Mouse (Mus musculus) left cerebral cortex, adult 8-10 months (tissue): ENCODE measurements around the gene Dsp. TPM values are rescaled to one million over a fixed set of nuclear protein-coding genes. Genes with fewer than 3 reads are reported as not detected.
A peak's percentile ranks its signal among the peaks of the same experiment; 100 is the strongest.

Experiments used
- DNase-seq, 2 experiments: peaks; one replicate each; pipeline ENCODE4 v3.0.0; 2022; ENCODE audit warnings: low spot score in 2 of 2
- total RNA-seq, 4 experiments: library from RNA; stranded (reverse); gene quantifications; 2 replicates each; pipeline ENCODE4 v1.2.4; 2022

Dsp gene
- total RNA-seq, 4 experiments from 2014 or later, result 0.32 to 0.63 (median 0.34) TPM

DNA sequence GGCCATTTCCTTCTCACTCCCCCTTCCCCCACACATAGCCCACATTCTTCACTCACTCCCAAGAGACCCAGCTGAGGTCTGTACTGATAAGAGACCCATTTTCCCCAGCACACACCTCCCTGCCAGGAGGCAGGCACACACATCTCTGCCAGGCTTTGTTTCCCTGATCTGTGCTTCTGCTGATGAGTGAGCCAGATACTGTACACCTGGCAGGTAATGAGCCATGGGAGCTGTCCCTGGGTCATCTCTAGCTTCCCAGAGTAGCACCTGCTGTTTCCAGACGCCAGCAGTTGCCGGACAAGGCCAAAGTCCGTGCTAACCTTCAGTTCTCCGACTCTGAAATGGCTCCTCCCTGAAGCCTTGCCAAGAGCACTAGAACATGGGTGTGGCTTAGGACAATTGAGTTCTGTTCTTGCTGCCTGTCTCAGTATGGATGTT lies 19.6 kb downstream of the Dsp start:
- DNase-seq, result no peak

DNA sequence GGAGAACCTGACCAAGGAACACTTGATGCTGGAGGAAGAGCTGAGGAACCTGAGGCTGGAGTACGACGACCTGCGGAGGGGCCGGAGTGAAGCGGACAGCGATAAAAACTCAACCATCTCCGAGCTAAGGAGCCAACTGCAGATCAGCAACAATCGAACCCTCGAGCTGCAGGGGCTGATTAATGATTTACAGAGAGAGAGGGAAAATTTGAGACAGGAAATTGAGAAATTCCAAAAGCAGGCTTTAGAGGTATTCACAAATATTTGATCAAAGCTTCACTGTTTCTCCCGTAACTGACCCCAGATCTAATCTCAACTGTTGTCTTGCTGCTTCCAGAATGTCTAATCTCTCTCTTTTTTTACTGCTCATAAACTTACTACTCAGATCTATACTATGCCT lies 42.3 kb downstream of the Dsp start:
- DNase-seq, result no peak

DNA sequence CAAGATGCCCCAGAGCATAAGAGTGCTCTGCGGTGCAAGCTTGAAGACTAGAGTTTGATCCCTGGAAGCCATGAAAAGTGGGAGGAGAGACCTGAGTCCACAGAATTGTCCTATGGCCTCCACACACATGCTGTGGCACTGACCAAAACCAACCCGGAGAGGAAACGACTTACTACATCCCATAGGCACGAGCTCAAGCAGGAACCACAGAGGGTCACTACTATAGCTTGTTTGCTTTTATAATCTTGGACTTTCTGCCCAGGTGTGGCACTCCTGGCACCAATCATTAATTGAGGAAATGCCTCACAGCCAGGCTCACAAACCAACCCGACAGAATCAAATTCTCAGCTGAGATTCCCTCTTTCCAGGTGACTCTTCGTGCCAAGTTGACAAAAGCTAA lies 50.3 kb downstream of the Dsp start:
- no peak for DNase-seq

DNA sequence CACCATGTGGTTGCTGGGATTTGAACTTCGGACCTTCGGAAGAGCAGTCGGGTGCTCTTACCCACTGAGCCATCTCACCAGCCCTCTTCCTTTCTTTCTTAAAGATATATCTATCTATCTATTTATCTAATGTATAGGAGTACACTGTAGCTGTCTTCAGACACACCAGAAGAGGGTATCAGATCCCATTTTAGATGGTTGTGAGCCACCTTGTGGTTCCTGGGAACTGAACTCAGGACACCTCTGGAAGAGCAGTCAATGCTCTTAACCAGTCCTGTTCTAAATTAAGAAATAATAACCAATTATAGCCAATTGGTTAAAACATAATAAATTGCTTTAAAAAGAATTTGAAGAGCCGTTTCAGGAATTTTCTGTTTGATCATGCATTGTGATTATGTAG lies 53.1 kb downstream of the Dsp start:
- DNase-seq, result no peak

- peak; percentile 69 to 88 for DNase-seq
These were observed 53.8 kb downstream of the Dsp start, which contains the start of gene Snrnp48 for GRCm38 (mm10) chr13:38204702-38205482. Gene Snrnp48, plus strand, starts transcription at chr13:38204938.

DNA sequence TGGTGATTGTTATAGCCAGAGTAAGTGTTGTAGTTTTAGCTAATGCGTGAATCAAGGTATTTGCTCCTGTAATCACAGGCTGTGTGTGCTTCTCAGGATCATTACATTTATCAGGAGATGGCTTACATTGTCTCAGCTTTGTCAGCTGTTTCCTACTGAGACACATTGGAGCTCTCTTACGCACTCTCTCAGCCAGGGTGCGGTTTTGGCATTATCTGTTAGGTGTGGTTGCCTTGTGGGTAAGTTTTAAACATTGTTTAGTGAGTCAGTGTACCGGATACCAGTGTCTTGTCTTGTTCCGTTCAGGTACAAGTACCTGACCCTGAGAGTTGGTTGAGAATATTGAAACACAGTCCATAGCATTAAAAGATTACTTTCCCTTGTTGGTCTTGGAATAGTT lies 60.0 kb downstream of the Dsp start:
- DNase-seq, result no peak

GRCm38 (mm10) chr13:38218686-38219085 lies 67.6 kb downstream of the Dsp start:
- DNase-seq, result no peak

GRCm38 (mm10) chr13:38220331-38220730 lies 69.2 kb downstream of the Dsp start:
- no peak for DNase-seq

- DNase-seq, result no peak
These were observed 79.2 kb downstream of the Dsp start for GRCm38 (mm10) chr13:38230177-38230821.

DNA sequence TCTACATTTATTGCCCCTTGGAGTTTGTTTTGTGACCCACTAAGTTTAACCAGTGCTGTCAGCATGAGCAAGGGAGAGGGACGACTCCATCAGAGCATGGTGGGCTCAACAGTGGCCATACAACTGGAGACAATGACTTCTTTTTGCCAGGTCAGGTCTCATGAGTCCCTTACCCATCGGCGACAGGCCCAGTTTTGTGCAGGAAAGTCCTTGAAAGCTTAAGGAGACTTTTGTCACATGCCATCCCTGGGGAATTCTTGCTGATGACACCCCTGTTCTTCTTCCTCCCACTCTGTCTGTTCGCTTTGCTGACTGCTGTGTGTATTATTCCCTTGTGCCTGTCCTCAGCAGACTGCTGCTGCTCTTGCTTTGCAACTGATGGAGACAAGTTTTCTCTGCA lies 81.3 kb downstream of the Dsp start:
- no peak for DNase-seq

DNA sequence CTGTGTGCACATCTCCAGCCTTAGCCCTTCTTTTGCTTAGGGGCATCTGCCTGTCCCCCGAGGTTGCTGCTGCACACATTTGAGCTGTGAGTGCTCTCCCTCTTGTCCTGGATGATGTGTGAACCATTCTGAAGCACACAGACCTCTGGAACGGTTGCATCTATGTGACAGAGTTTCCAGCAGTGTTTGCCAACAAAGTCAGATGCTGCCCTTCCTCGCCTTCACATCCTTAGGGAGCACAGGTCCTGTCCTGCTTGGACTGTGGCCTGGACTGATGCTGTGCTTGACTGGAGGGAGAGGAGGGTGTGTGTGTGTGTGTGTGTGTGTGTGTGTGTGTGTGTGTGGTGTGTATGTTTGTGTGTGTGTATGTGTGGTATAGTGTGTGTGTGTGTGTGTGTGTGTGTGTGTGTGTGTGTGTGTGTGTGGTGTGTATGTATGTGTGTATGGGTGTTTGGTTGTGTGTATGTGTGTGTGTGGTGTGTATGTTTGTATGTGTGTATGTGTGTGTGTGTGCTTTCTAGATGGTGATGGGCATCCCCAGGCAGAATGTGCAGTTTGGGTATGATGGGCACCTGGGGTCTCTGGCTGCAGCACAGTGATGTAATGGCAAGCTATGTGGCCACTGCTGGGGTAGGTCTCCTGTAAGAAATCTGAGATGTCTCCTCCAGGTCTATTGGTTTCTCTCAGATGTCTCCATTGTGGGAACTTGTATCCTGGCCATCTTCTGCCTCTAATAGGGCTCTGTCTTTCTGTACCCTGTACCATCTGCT lies 81.9 kb downstream of the Dsp start:
- DNase-seq, result no peak

- DNase-seq, result no peak
These were observed 83.6 kb downstream of the Dsp start for GRCm38 (mm10) chr13:38234651-38235050.

DNA sequence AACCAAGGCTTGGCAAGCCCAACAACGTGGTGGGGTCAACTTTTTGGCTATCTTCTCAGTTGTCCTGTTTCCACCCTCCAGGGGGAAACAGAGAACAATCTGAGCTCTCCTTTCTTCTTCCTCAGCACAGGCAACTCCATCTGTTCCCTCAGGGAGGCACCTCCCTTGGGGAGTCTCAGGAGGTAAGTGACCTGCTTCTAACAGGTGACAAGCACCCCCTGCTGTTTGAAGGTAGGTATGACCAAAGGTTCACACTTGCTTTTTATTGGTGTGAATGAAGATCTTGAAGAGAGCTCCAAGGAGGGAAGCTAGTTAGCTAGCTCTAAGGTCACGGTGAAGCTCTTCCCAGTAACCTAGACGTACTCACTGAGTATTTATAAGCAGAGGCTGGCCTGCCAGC lies 84.3 kb downstream of the Dsp start:
- DNase-seq, result no peak

DNA sequence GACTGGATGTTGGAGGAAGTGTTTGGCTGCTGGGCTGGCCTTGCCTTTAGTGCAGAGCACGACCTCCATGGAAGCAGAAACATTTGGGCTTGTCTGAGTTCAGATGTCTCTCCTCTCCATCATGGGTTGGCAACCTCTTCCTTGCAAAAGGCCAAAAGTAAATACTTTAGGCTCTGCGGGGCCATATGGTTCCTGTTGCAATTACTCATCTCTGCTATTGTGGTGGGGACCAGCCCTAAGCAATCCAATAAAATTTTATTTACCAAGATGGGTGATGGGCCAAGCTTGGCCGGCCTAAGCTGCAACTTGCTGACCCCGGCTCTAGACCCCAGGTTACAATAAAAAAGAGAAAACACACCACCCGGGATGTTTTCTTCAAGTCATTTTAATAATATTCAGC lies 97.1 kb downstream of the Dsp start:
- DNase-seq, result no peak

Other genes starting within 250 kb of the Dsp start
- gene Ssr1, start 157.1 kb upstream of the Dsp start, total RNA-seq, result 100 to 1,000 TPM in 2 of 4 experiments, 10 to 100 TPM in 2; 96.9 to 110 (median 100) TPM
- gene Riok1, start 114.3 kb upstream of the Dsp start, total RNA-seq, result 10 to 100 TPM; 27.2 to 28.4 (median 27.5) TPM
- 1 to 10 TPM; 5.1 to 7.9 (median 6.3) TPM for gene Cage1, start 114.2 kb upstream of the Dsp start, total RNA-seq
- 10 to 100 TPM; 15.4 to 21.9 (median 18.8) TPM for gene Snrnp48, start 53.6 kb downstream of the Dsp start, total RNA-seq
- 10 to 100 TPM; 11.9 to 13.2 (median 12.5) TPM for gene Bmp6, start 193.8 kb downstream of the Dsp start, total RNA-seq